Mouse (Mus musculus) bone marrow, adult 2 months (tissue): Measurements from ENCODE around the gene Aldh3b3. TPM values are rescaled to one million over a fixed set of nuclear protein-coding genes. Genes with fewer than 3 reads are reported as not detected.
"Not testable (repeated sequence)": the region's sequence is repeated elsewhere in the genome, so short reads cannot be mapped to it uniquely, and the experiment has no call there.

Source experiments
- H3K27ac ChIP-seq: fragments of 200-500 bp; 2 replicates; pipeline ENCODE4 v1.5.1; 2012; ENCODE audit warnings: low read depth, mild to moderate bottlenecking, control low read depth, inconsistent platforms, low read length; ENCODE audit not compliant: control insufficient read depth, poor library complexity, insufficient read depth
- H3K4me1 ChIP-seq: fragments of 200-500 bp; 2 replicates; pipeline ENCODE4 v1.6.1; 2011; ENCODE audit warnings: low read length; ENCODE audit not compliant: control insufficient read depth, insufficient read depth
- H3K4me3 ChIP-seq: fragments of 200-500 bp; replicated peaks from 2 replicates; pipeline ENCODE3; 2011; ENCODE audit warnings: mild to moderate bottlenecking, low read depth, low read length, control low read depth; ENCODE audit not compliant: control insufficient read depth
- CTCF ChIP-seq: fragments of 200-500 bp; IDR thresholded peaks from 2 replicates; pipeline ENCODE4 v1.5.1; 2011; ENCODE audit warnings: low read length, control low read depth; ENCODE audit not compliant: control insufficient read depth, insufficient read depth
- POLR2A ChIP-seq: fragments of 200-500 bp; IDR thresholded peaks from 2 replicates; pipeline ENCODE4 v1.6.1; 2011; ENCODE audit warnings: low read depth, mild to moderate bottlenecking, control low read depth, low read length, borderline replicate concordance; ENCODE audit not compliant: control insufficient read depth
- WGBS: fragments of 180-500 bp; shearing (Covaris S2); methylation state at CpG from one replicate; pipeline ENCODE4 v1.1.7; 2018; 5-methylcytosine and 5-hydroxymethylcytosine counted together
- polyA plus RNA-seq: library from polyadenylated mRNA; stranded (reverse); fragments of >200 nt; gene quantifications from 2 replicates; pipeline ENCODE4 v1.2.4, GENCODE M21; 2011; ENCODE audit warnings: low replicate concordance; ENCODE audit not compliant: missing spikeins, insufficient read depth, insufficient read length

The Aldh3b3 gene
- polyA plus RNA-seq, 1 experiment = 4.4 TPM

DNA sequence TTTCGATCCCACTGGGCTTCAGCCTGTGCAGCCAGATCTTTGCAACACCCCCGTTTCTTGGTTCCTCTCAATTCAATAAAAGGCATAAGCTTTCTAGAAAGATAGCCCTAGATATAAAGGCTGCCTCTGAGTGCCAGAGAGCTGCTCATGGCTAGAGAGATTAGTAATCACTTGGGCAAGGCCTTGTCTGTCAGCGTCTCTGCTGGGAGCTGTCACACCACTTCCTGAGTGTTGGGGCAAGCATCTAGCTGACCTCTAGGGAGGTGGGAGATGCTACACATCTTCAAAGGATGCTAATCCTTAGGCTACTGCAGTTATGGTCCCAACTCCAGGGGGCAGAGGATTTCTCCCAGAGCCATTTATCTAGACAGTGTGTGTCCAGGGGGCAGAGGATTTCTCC lies 8.8 kb downstream of the Aldh3b3 start:
- Histone ChIP-seq H3K4me1 (peaks cover 1% of the 10 kb centered on the region; the same call in 1 of the 2 replicates), H3K27ac (peak overlapping the region; percentile 26; the same call in 1 of the 2 replicates), H3K4me3 (no peak overlapping the region)
- WGBS = 28% methylated on average over 3 of the region's 3 CpGs
- TF ChIP-seq CTCF (no peak), POLR2A (no peak)

DNA sequence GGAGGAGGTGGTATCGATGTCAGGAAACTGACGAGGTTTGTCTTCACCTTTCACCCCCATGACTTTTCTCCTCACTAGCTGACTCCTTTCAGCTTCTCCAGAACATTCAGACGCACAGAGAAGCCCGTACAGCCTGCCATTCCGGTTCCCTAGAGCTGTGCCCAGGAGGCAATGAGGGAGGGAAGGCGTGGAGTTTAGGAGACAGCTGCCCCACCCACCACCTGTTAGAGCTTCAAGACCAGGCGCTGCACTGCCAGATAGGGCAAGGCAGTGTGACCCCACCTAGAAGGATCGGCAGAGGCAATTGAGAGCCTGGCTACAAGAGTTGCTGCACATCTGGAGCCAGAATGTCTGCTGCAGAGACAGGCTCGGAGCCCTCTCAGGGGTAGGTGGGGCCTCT lies 13.8 kb downstream of the Aldh3b3 start, which contains the start of gene Aldh3b2:
Aldh3b2 (plus strand) TSS at position 100 of the 400 bp plus-strand sequence.
- 67% methylated on average over 9 of the region's 9 CpGs for WGBS
- Histone ChIP-seq H3K4me1 (no peaks in the 10 kb centered on the region; the same call in 1 of the 2 replicates), H3K4me3 (peak within 1 kb of the TSS; percentile 8), H3K27ac (no peak within 1 kb of the TSS)
- no peak for TF ChIP-seq POLR2A
- no peak for TF ChIP-seq CTCF

DNA sequence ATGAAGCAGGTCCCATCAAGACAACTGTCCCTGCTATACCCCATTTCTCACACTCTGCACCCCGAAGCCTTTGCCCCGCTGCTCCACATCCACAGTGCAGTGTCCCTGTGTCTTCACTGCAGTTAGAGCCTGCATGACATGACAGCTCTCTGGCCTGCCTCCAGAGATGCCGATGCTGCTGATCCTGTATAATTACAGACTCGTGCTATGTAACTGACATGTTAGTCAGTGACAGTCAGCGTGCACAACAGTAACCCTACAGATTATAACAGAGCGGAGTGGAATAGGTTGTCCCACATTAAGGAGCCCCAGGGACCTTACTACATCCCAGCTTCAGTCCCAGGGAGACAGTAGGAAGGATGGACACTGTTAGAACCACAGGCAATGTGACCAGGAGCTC lies 16.2 kb downstream of the Aldh3b3 start:
- not testable (repeated sequence) for H3K27ac ChIP-seq, H3K4me3 ChIP-seq, H3K4me1 ChIP-seq
- WGBS = 88% methylated on average over 6 of the region's 6 CpGs

DNA sequence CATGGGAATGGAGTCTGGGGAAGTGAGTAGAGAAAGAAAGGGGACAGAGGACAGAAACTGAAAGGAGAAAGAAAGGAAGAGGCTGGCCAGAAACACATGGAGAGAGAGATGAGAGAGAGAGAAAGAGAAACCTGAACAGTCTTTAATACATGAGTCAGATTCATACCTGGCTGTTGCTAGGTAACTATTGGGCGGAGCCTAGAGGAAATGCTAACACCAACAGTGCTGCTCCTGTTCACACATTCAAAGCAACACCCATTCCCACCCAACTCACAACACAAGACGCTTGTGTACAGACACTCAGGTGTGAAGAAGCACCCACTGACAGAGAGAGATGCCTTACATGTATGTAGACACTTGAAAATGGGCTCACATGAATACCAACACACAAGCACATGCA lies 17.4 kb downstream of the Aldh3b3 start:
- H3K27ac ChIP-seq = no peak overlapping the region
- TF ChIP-seq CTCF (no peak), POLR2A (no peak)
- WGBS = 80% methylated on average over 2 of the region's 2 CpGs
- no peak overlapping the region for H3K4me3 ChIP-seq
- H3K4me1 ChIP-seq = no peaks in the 10 kb centered on the region; the same call in 1 of the 2 replicates

DNA sequence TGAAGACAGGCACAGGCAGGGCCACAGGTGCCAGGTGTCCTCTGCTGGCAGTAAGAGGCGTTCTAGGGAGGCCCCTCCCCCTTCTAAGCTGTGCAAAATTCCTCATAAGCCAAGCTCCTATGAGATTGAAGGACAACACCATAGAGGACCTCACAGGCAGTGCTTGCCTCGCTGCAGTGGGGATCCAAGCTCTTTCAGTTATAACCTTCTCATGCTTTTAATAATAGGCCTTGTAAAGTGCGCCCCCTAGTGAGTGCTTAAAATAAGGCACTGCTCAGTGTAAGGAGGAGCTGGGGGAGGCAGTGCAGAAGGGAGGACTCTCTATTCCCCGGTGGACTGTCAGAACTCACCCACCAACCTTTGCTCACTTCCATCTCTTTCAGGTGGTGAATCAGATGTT lies 21.9 kb downstream of the Aldh3b3 start:
- 14% methylated on average over 4 of the region's 4 CpGs for WGBS
- no peak overlapping the region for H3K4me3 ChIP-seq
- H3K27ac ChIP-seq = no peak overlapping the region
- no peak for TF ChIP-seq POLR2A
- TF ChIP-seq CTCF = peak; percentile 75
- no peaks in the 10 kb centered on the region for H3K4me1 ChIP-seq

- TF ChIP-seq POLR2A (no peak), CTCF (no peak)
- no peak overlapping the region for H3K27ac ChIP-seq
- no peaks in the 10 kb centered on the region for H3K4me1 ChIP-seq
- whole genome bisulfite sequencing = 79% methylated on average over 9 of the region's 9 CpGs
- H3K4me3 ChIP-seq = no peak overlapping the region
Measured at GRCm38 (mm10) chr19:3980917-3981316, 22.5 kb downstream of the Aldh3b3 start.

DNA sequence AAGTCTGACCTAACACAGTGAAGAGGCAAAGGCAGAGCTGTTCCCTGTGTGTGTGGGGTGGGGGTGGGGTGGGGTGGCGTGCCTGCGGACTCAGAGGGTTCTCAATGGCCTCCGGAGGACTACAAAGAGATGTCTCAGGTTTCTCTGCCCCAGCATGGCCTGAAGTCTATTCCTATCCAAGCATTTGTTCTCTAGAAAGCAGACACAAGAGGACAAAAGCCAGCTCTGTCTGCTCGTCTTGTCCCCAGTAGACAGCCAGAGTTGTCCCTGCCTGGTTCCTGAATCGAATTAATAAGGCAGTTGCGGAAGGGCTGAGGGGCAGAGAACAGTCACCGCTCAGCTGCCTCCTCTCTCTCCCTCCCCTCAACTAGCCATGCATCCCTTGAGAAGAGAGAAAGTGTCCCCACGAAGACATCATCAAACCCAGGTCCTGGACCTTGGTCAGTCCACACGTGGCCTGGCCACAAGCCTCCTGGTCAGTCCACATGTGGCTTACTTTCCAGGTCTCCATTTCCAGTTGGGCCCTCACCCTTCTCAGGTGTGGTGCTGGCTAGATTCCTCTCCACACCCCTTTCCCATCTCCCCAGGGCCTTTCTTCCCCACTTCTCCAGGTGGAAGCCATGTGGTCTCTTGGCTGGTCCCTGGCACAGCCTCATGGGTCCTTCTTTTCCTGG lies 25.2 kb downstream of the Aldh3b3 start:
- H3K4me1 ChIP-seq = no peaks in the 10 kb centered on the region
- no peak overlapping the region for H3K4me3 ChIP-seq
- 80% methylated on average over 9 of the region's 9 CpGs for WGBS
- no peak for TF ChIP-seq POLR2A
- TF ChIP-seq CTCF = no peak
- H3K27ac ChIP-seq = no peak overlapping the region

DNA sequence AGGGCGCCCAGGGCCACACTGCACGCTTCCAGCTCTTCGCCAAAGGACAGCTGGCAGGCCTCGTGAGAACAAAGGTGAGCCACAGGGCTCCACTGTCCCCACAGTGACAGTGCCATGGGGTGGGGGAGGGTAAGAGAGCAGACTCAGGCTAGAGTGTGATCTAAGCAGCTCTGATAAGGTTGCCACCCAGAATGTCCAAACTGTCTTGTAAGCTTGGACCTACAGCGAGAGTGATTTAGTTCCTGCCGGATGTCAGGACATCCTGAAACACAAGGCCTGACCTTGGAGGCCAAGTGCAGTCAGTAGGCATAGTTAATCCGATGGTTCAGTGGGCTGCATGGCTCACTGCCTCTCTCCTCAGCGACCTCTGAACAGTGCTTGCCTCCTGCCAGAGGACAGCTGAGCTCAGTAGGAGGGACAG lies 26.8 kb downstream of the Aldh3b3 start:
- WGBS = 40% methylated on average over 8 of the region's 8 CpGs
- Histone ChIP-seq H3K27ac (no peak overlapping the region), H3K4me1 (no peaks in the 10 kb centered on the region), H3K4me3 (no peak overlapping the region)
- TF ChIP-seq POLR2A (no peak), CTCF (no peak)

DNA sequence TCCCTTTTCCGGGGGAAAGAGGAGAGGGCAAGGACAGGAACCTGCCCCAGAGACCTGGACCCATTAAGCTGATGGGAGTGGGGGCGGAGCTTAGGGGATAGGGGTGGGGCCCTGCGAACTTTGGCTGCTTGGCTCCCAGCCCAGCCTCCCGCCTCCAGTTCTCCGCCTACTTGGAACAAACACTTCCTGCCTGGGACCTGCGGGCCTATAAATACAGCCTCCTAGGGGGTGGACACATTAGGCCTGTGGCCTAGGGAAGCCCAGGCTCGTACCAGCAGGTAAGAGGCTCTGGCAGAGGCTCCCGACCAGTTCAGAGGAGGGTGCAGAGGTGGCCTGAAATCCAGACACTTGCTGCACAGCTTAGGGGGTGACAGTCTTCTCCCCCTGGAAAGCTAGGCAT lies 27.9 kb downstream of the Aldh3b3 start, which contains the start of gene Acy3:
Acy3 (plus strand) TSS at position 237 of the 400 bp plus-strand sequence.
- no peaks in the 10 kb centered on the region for H3K4me1 ChIP-seq
- WGBS = 13% methylated on average over 8 of the region's 8 CpGs
- no peak for TF ChIP-seq CTCF
- 0 out of 2 replicates have a peak, but pooled peaks have one; percentile 26 for TF ChIP-seq POLR2A
- H3K4me3 ChIP-seq = no peak within 1 kb of the TSS
- H3K27ac ChIP-seq = no peak within 1 kb of the TSS; the same call in 1 of the 2 replicates
